Mouse (Mus musculus) liver, embryonic 14.5 days (tissue): ENCODE data around the gene Pax4.

Experiments used
- CTCF ChIP-seq: IDR thresholded peaks from 2 replicates; pipeline ENCODE4 v1.5.1; 2016; ENCODE audit warnings: antibody characterized with exemption, low read depth, control low read depth
- EP300 ChIP-seq: IDR thresholded peaks from 2 replicates; pipeline ENCODE4 v1.6.1; 2016; ENCODE audit warnings: antibody characterized with exemption, low read depth

DNA sequence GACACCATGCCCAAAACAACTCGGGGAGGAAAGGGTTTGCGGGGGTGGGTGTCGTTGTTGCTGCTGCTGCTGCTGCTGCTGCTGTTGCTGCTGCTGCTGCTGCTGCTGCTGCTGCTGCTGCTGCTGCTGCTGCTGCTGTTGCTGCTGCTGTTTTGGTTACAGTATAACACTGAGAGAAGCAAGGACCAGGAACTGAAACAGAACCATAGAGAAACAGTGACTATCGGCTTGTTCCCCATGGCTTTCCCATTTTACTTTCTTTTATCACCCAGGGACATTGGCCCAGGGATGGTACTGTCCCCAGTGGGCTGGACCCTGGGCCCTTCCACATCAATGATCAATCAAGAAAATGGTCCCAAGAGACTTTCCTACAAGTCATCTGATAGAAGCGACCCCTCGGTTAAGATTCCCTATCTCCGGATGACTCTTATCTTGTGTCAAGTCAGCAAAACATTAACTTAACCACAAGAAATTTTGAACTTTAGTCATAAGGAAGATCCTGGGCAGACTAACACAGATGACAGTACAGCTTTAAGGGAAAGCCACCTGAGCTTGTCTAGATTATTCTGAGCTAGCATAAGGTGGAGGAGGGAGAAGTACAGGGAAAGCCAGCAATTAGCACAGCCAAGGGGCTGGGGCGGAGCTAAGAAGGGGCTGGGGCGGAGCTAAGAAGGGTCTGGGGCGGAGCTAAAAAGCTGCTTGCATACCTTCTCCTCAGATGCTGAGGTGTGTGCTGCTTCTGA, 18.2 kb downstream of the Pax4 start:
- no peak for TF ChIP-seq CTCF
- no peak for TF ChIP-seq EP300
